Mouse (Mus musculus) lung, adult 2 months (tissue): Measurements from ENCODE around the gene Aasdh.

Experiments used
- CTCF ChIP-seq: fragments of 200-500 bp; IDR thresholded peaks from 2 replicates; pipeline ENCODE4 v1.5.1; 2011; ENCODE audit warnings: mild to moderate bottlenecking, low read length, control low read depth; ENCODE audit not compliant: insufficient read depth
- POLR2A ChIP-seq: fragments of 200-500 bp; IDR thresholded peaks from 2 replicates; pipeline ENCODE4 v1.6.1; 2011; ENCODE audit warnings: low read depth, mild to moderate bottlenecking, control low read depth, low read length, borderline replicate concordance; ENCODE audit errors: extremely low read depth

DNA sequence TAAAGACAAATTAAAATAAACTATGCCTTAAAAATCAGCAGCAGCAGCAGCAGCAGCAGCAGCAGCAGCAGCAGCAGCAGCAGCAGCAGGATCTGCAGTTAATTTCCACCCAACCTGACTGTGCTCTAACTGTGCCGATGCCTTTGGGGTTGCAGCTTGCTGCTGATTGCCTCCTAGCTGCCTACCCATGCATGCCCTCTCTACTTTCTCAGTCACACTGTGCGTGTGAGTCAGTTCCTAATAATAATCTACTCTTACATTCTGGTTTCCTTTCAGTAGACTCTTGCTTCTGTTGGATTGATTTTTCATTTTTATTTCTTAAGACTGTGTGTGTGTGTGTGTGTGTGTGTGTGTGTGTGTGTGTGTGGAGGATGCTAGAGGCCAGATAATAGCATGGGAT lies 12.2 kb downstream of the Aasdh start:
- TF ChIP-seq POLR2A (no peak), CTCF (no peak)
